Mouse (Mus musculus) heart, embryonic 11.5 days (tissue): Measurements from ENCODE around the gene Sept6. TPM values are rescaled to one million over a fixed set of nuclear protein-coding genes. Genes with fewer than 3 reads are reported as not detected.

ENCODE experiments used
- ATAC-seq: fragments of 200-750 bp; cut with Nextera tagmentation; replicated peaks from 2 replicates; pipeline ENCODE4 v1.8.0; 2017; ENCODE audit warnings: moderate library complexity; ENCODE audit not compliant: insufficient number of reproducible peaks, low FRiP score, low TSS enrichment
- H3K27ac ChIP-seq: fragments of 300-500 bp; sonication (generic); 2 replicates; pipeline ENCODE4 v1.5.1; 2014; ENCODE audit warnings: mild to moderate bottlenecking, low read depth, low read length
- H3K27me3 ChIP-seq: fragments of 300-500 bp; sonication (generic); 2 replicates; pipeline ENCODE4 v1.6.1; 2014; ENCODE audit warnings: mild to moderate bottlenecking, low read length, mixed read lengths; ENCODE audit not compliant: control insufficient read depth, insufficient read depth
- H3K36me3 ChIP-seq: fragments of 300-500 bp; sonication (generic); 2 replicates; pipeline ENCODE4 v1.6.1; 2014; ENCODE audit warnings: mild to moderate bottlenecking, low read length, moderate library complexity, mixed read lengths; ENCODE audit not compliant: control insufficient read depth, insufficient read depth
- H3K4me1 ChIP-seq: fragments of 300-500 bp; sonication (generic); 2 replicates; pipeline ENCODE4 v1.6.1; 2014; ENCODE audit warnings: low read length; ENCODE audit not compliant: control insufficient read depth, insufficient read depth
- H3K4me2 ChIP-seq: fragments of 300-500 bp; sonication (generic); 2 replicates; pipeline ENCODE4 v1.6.1; 2014; ENCODE audit warnings: mild to moderate bottlenecking, moderate library complexity
- H3K4me3 ChIP-seq: fragments of 300-500 bp; sonication (generic); 2 replicates; pipeline ENCODE4 v1.5.1; 2014; ENCODE audit warnings: low read depth, low read length
- H3K9ac ChIP-seq: fragments of 300-500 bp; sonication (generic); 2 replicates; pipeline ENCODE4 v1.6.1; 2014; ENCODE audit warnings: mild to moderate bottlenecking, low read depth, low read length, moderate library complexity
- H3K9me3 ChIP-seq: fragments of 300-500 bp; sonication (generic); replicated peaks from 2 replicates; pipeline ENCODE4 v1.6.1; 2016; ENCODE audit warnings: low read length; ENCODE audit not compliant: control insufficient read depth
- WGBS: fragments of 180-500 bp; shearing (Covaris S2); extraction: QIAGEN DNeasy Blood & Tissue Kit; methylation state at CpG from one replicate; pipeline ENCODE4 v1.1.7; 2014; ENCODE audit not compliant: insufficient replicate concordance; 5-methylcytosine and 5-hydroxymethylcytosine counted together
- polyA plus RNA-seq: library from polyadenylated mRNA; unstranded; fragments of >200 nt; fragmentation: Nextera tagmentation; extraction: Ambion mirVana; gene quantifications from 2 replicates; pipeline ENCODE4 v1.2.1, GENCODE M21; 2014

Gene Sept6
- polyA plus RNA-seq, 1 experiment from 2014 or later, result 24.8 TPM

GRCm38 (mm10) chrX:36977863-36978262 is 13.7 kb downstream of the Sept6 start:
- no peak for ATAC-seq

GRCm38 (mm10) chrX:36976980-36977379 is 14.6 kb downstream of the Sept6 start:
- Histone ChIP-seq H3K4me3 (no peak overlapping the region), H3K9me3 (no peaks in the 10 kb centered on the region), H3K4me2 (no peak overlapping the region), H3K9ac (no peak overlapping the region), H3K4me1 (no peaks in the 10 kb centered on the region), H3K27me3 (no peaks in the 10 kb centered on the region), H3K27ac (no peak overlapping the region), H3K36me3 (no peaks in the 10 kb centered on the region)
- ATAC-seq, result no peak
- 83% methylated on average over 7 of the region's 7 CpGs for WGBS

More at GRCm38 (mm10) chrX:36977863-36978262, 13.7 kb downstream of the Sept6 start:
- no peak overlapping the region for H3K9ac ChIP-seq
- no peaks in the 10 kb centered on the region for H3K9me3 ChIP-seq
- no peaks in the 10 kb centered on the region for H3K4me1 ChIP-seq
- no peaks in the 10 kb centered on the region for H3K27me3 ChIP-seq
- H3K36me3 ChIP-seq, result no peaks in the 10 kb centered on the region
- H3K4me3 ChIP-seq, result no peak overlapping the region
- no peak overlapping the region for H3K4me2 ChIP-seq
- no peak overlapping the region for H3K27ac ChIP-seq
- WGBS, result 60% methylated on average over 2 of the region's 2 CpGs

DNA sequence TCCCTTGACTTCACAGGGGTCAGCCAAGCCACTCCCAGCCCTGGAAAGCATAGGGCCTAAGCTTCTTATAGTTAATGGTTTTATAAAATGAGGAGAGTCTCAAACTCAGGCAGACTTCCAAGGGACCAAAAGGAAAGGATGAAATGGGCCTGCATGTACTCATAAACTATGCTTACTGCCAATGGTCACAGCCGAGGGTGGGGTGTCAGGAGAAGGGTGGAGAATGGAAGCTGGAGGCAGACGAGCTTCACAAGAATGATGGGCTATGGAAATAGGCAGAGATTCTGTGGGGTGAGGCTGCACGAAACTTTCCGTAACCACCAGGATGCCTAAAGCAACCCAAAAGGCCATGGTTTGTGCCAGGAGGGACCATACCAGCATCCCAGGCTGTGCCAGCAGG is 15.3 kb downstream of the Sept6 start:
- Histone ChIP-seq H3K4me1 (no peaks in the 10 kb centered on the region), H3K27me3 (no peaks in the 10 kb centered on the region), H3K9me3 (no peaks in the 10 kb centered on the region), H3K4me3 (no peak overlapping the region), H3K36me3 (no peaks in the 10 kb centered on the region), H3K27ac (no peak overlapping the region), H3K4me2 (no peak overlapping the region), H3K9ac (no peak overlapping the region)
- WGBS, result 90% methylated on average over 4 of the region's 4 CpGs
- ATAC-seq, result no peak

- Histone ChIP-seq H3K27ac (no peak overlapping the region), H3K4me2 (no peak overlapping the region), H3K4me3 (no peak overlapping the region), H3K9ac (no peak overlapping the region), H3K4me1 (no peaks in the 10 kb centered on the region), H3K36me3 (no peaks in the 10 kb centered on the region), H3K9me3 (no peaks in the 10 kb centered on the region), H3K27me3 (no peaks in the 10 kb centered on the region)
- ATAC-seq, result no peak
- WGBS, result 54% methylated on average over 5 of the region's 5 CpGs
These were observed 16.7 kb downstream of the Sept6 start for GRCm38 (mm10) chrX:36974905-36975304.

DNA sequence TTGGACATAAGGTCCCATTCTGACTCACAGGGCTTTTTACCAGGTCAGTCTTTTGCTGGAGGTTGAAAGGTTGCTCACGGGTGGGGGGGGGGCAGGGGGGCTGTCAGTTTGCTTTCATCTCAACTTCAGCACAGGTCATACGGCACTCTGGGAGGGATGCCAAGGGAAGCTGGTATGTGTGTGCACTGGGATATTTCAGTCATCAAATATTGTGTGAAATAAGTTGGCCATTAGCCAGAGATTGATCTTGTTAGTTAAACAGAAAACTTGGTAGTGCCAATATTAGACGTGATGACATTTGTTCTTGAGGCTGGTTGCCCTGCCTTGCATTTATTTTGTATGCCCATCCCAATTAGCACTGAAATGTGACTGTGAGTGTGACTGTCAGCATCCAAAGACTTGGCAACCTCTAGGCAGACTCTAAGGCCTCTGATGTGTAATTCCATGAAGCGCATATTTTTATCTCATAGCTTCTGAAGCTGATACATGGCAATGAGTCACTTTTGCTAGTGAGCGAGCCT is 18.6 kb downstream of the Sept6 start:
- no peak overlapping the region for H3K9ac ChIP-seq
- H3K9me3 ChIP-seq, result no peaks in the 10 kb centered on the region
- H3K36me3 ChIP-seq, result no peaks in the 10 kb centered on the region
- H3K27ac ChIP-seq, result no peak overlapping the region; the same call in 1 of the 2 replicates
- no peaks in the 10 kb centered on the region for H3K27me3 ChIP-seq
- H3K4me1 ChIP-seq, result no peaks in the 10 kb centered on the region
- WGBS, result 59% methylated on average over 5 of the region's 5 CpGs
- 0 out of 2 replicates have a peak, but pooled peaks have one; percentile 65 for ATAC-seq
- no peak overlapping the region for H3K4me3 ChIP-seq
- H3K4me2 ChIP-seq, result no peak overlapping the region

- no peak for ATAC-seq
- no peak overlapping the region for H3K9ac ChIP-seq
- no peak overlapping the region for H3K4me3 ChIP-seq
- H3K27me3 ChIP-seq, result no peaks in the 10 kb centered on the region
- no peaks in the 10 kb centered on the region for H3K36me3 ChIP-seq
- WGBS, result 76% methylated on average over 4 of the region's 4 CpGs
- no peaks in the 10 kb centered on the region for H3K9me3 ChIP-seq
- H3K27ac ChIP-seq, result no peak overlapping the region
- H3K4me2 ChIP-seq, result no peak overlapping the region
- no peaks in the 10 kb centered on the region for H3K4me1 ChIP-seq
These were observed 20.4 kb downstream of the Sept6 start for GRCm38 (mm10) chrX:36971156-36971555.

- Histone ChIP-seq H3K9me3 (no peaks in the 10 kb centered on the region), H3K4me3 (no peak overlapping the region), H3K4me2 (no peak overlapping the region), H3K27me3 (no peaks in the 10 kb centered on the region), H3K9ac (no peak overlapping the region), H3K36me3 (no peaks in the 10 kb centered on the region), H3K27ac (no peak overlapping the region), H3K4me1 (no peaks in the 10 kb centered on the region)
- WGBS, result 80% methylated on average over 4 of the region's 4 CpGs
- ATAC-seq, result no peak
These were observed 22.1 kb downstream of the Sept6 start for GRCm38 (mm10) chrX:36969501-36969900.

- Histone ChIP-seq H3K4me3 (no peak overlapping the region), H3K36me3 (no peaks in the 10 kb centered on the region), H3K27ac (no peak overlapping the region), H3K4me1 (no peaks in the 10 kb centered on the region), H3K4me2 (no peak overlapping the region), H3K9ac (no peak overlapping the region), H3K9me3 (no peaks in the 10 kb centered on the region), H3K27me3 (no peaks in the 10 kb centered on the region)
- WGBS, result 47% methylated on average over 2 of the region's 2 CpGs
- no peak for ATAC-seq
These were observed 34.9 kb downstream of the Sept6 start for GRCm38 (mm10) chrX:36956674-36957073.

DNA sequence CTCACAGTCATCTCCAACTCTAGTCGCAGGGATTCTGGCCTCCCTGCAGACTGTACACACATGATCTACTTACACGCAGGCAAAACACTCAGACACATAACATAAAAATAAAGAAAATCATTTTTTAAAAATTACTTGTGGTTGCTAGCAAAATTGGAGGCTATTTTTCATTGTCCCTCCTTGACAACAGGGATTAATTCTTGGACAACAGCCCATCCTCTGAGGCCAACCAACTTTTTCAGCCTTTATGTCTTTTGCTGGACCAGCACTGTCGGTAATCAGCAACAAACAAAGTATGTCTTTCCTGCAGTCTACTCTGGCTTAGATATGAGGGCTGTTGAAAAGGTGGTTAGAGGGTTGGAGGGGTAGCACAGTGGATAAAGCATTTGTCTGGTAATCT is 50.5 kb downstream of the Sept6 start:
- no peaks in the 10 kb centered on the region for H3K9me3 ChIP-seq
- no peaks in the 10 kb centered on the region; the same call in 1 of the 2 replicates for H3K36me3 ChIP-seq
- no peak overlapping the region for H3K4me2 ChIP-seq
- H3K27ac ChIP-seq, result no peak overlapping the region
- WGBS, result 79% methylated on average over 3 of the region's 3 CpGs
- H3K4me3 ChIP-seq, result no peak overlapping the region
- no peaks in the 10 kb centered on the region for H3K27me3 ChIP-seq
- H3K9ac ChIP-seq, result no peak overlapping the region
- no peak for ATAC-seq
- H3K4me1 ChIP-seq, result no peaks in the 10 kb centered on the region
